Mouse (Mus musculus) T-helper 2 cell (primary cell): Measurements from ENCODE around the gene Fmo1.

Experiments used
- in situ Hi-C: fragments of 300-600 bp; cut with MboI, MseI; formaldehyde crosslinking; loops from one replicate; pipeline ENCODE4 v1.15.1; 2025; ENCODE audit warnings: high pct_unique_total_duplicates

Gene Fmo1

GRCm38 (mm10) chr1:162866280-162866681 is at the start of gene Fmo1:
Fmo1 (minus strand) TSS chr1:162866610.
- in situ Hi-C loops: no loop called here

- in situ Hi-C loops: no loop called here
Measured at GRCm38 (mm10) chr1:162914932-162915556, 48.6 kb upstream of the Fmo1 start.

- in situ Hi-C loops: no loop called here
Measured at GRCm38 (mm10) chr1:162912085-162912484, 45.7 kb upstream of the Fmo1 start.

- in situ Hi-C loops: no loop called here
Measured at GRCm38 (mm10) chr1:162901879-162902278, 35.5 kb upstream of the Fmo1 start.

- in situ Hi-C loops: loop anchor here (10.0 kb wide), 1 partner anchor 1017 kb away; no protein-coding TSS in a partner anchor
Measured at GRCm38 (mm10) chr1:162897838-162898811, 31.7 kb upstream of the Fmo1 start, which contains the start of gene Fmo2. Fmo2 (minus strand) TSS chr1:162898726.

- in situ Hi-C loops: loop anchor here (10.0 kb wide), 1 partner anchor 1019 kb away; no protein-coding TSS in a partner anchor
Measured at GRCm38 (mm10) chr1:162895900-162896299, 29.5 kb upstream of the Fmo1 start.

- in situ Hi-C loops: loop anchor here (10.0 kb wide), 1 partner anchor 1022 kb away; no protein-coding TSS in a partner anchor
Measured at GRCm38 (mm10) chr1:162893014-162893413, 26.6 kb upstream of the Fmo1 start.

- in situ Hi-C loops: loop anchor here (10.0 kb wide), 1 partner anchor 1023 kb away; no protein-coding TSS in a partner anchor
Measured at GRCm38 (mm10) chr1:162891980-162892451, 25.6 kb upstream of the Fmo1 start.

GRCm38 (mm10) chr1:162888646-162889045 is 22.2 kb upstream of the Fmo1 start:
- in situ Hi-C loops: no loop called here

GRCm38 (mm10) chr1:162887644-162888043 is 21.2 kb upstream of the Fmo1 start:
- in situ Hi-C loops: no loop called here

GRCm38 (mm10) chr1:162886138-162886816 is 19.9 kb upstream of the Fmo1 start:
- in situ Hi-C loops: no loop called here

- in situ Hi-C loops: no loop called here
Measured at GRCm38 (mm10) chr1:162882681-162883080, 16.3 kb upstream of the Fmo1 start.

- in situ Hi-C loops: no loop called here
Measured at GRCm38 (mm10) chr1:162879595-162880369, 13.4 kb upstream of the Fmo1 start.

- in situ Hi-C loops: no loop called here
Measured at GRCm38 (mm10) chr1:162875091-162875490, 8.7 kb upstream of the Fmo1 start.

- in situ Hi-C loops: no loop called here
Measured at GRCm38 (mm10) chr1:162871701-162872311, 5.4 kb upstream of the Fmo1 start.

- in situ Hi-C loops: no loop called here
Measured at GRCm38 (mm10) chr1:162870978-162871377, 4.6 kb upstream of the Fmo1 start.

GRCm38 (mm10) chr1:162867396-162867795 is 986 bp upstream of the Fmo1 start:
- in situ Hi-C loops: no loop called here

GRCm38 (mm10) chr1:162865493-162865830 is 948 bp downstream of the Fmo1 start:
- in situ Hi-C loops: no loop called here

GRCm38 (mm10) chr1:162864816-162865492 is 1.5 kb downstream of the Fmo1 start:
- in situ Hi-C loops: no loop called here

- in situ Hi-C loops: no loop called here
Measured at GRCm38 (mm10) chr1:162864279-162864678, 2.1 kb downstream of the Fmo1 start.
